Mouse (Mus musculus): Measurements from ENCODE around the gene Cfap97d1. TPM values are rescaled to one million over a fixed set of nuclear protein-coding genes. Genes with fewer than 3 reads are reported as not detected.

Gene Cfap97d1
- polyA plus RNA-seq, 1 experiment = not detected

- 1% methylated on average over 57 of the region's 73 CpGs for WGBS
- H3K4me1 ChIP-seq (ENCODE audit: control insufficient read depth, insufficient read depth, low read length) = no peaks in the 10 kb centered on the region
- peak overlapping the region; percentile 79 for H3K4me3 ChIP-seq (replicated peaks; ENCODE audit: extremely low read depth, low read depth, low read length)
- peak; percentile 68 for DNase-seq
- no peak for TF ChIP-seq POLR2A (IDR thresholded peaks at IDR 0.05; ENCODE audit: borderline replicate concordance, extremely low read depth, low read depth, low read length)
- TF ChIP-seq CTCF (IDR thresholded peaks at IDR 0.05; ENCODE audit: insufficient read depth, low read length) = no peak
Measured at GRCm38 (mm10) chr11:102026694-102027360, 42.7 kb downstream of the Cfap97d1 start.

GRCm38 (mm10) chr11:102027361-102028017 lies 43.4 kb downstream of the Cfap97d1 start:
- TF ChIP-seq CTCF (IDR thresholded peaks at IDR 0.05; ENCODE audit: insufficient read depth, low read length) = no peak
- TF ChIP-seq POLR2A (IDR thresholded peaks at IDR 0.05; ENCODE audit: borderline replicate concordance, extremely low read depth, low read depth, low read length) = no peak
- peak overlapping the region; percentile 48 for H3K4me3 ChIP-seq (replicated peaks; ENCODE audit: extremely low read depth, low read depth, low read length)
- WGBS = 11% methylated on average over 12 of the region's 12 CpGs
- H3K4me1 ChIP-seq (ENCODE audit: control insufficient read depth, insufficient read depth, low read length) = no peaks in the 10 kb centered on the region
- no peak for DNase-seq

GRCm38 (mm10) chr11:102028087-102028816 lies 44.2 kb downstream of the Cfap97d1 start, which contains the start of gene Mpp3:
Mpp3 (minus strand) TSS chr11:102028461.
- 71% methylated on average over 6 of the region's 6 CpGs for WGBS
- no peaks in the 10 kb centered on the region for H3K4me1 ChIP-seq (ENCODE audit: control insufficient read depth, insufficient read depth, low read length)
- DNase-seq = no peak
- H3K4me3 ChIP-seq (replicated peaks; ENCODE audit: extremely low read depth, low read depth, low read length) = no peak within 1 kb of the TSS
- TF ChIP-seq CTCF (IDR thresholded peaks at IDR 0.05; ENCODE audit: insufficient read depth, low read length) (no peak), POLR2A (IDR thresholded peaks at IDR 0.05; ENCODE audit: borderline replicate concordance, extremely low read depth, low read depth, low read length) (no peak)

- 77% methylated on average over 4 of the region's 4 CpGs for WGBS
Measured at GRCm38 (mm10) chr11:102029304-102029703, 45.2 kb downstream of the Cfap97d1 start.

GRCm38 (mm10) chr11:102029966-102030365 lies 45.9 kb downstream of the Cfap97d1 start:
- Histone ChIP-seq H3K4me3 (replicated peaks; ENCODE audit: extremely low read depth, low read depth, low read length) (no peak overlapping the region), H3K4me1 (ENCODE audit: control insufficient read depth, insufficient read depth, low read length) (no peaks in the 10 kb centered on the region)
- DNase-seq = no peak
- WGBS = 40% methylated on average over 7 of the region's 7 CpGs
- TF ChIP-seq POLR2A (IDR thresholded peaks at IDR 0.05; ENCODE audit: borderline replicate concordance, extremely low read depth, low read depth, low read length) = no peak
- no peak for TF ChIP-seq CTCF (IDR thresholded peaks at IDR 0.05; ENCODE audit: insufficient read depth, low read length)

More at GRCm38 (mm10) chr11:102029304-102029703, 45.2 kb downstream of the Cfap97d1 start:
- no peaks in the 10 kb centered on the region for H3K4me1 ChIP-seq (ENCODE audit: control insufficient read depth, insufficient read depth, low read length)
- no peak overlapping the region for H3K4me3 ChIP-seq (replicated peaks; ENCODE audit: extremely low read depth, low read depth, low read length)
- TF ChIP-seq POLR2A (IDR thresholded peaks at IDR 0.05; ENCODE audit: borderline replicate concordance, extremely low read depth, low read depth, low read length) (no peak), CTCF (IDR thresholded peaks at IDR 0.05; ENCODE audit: insufficient read depth, low read length) (no peak)
- no peak for DNase-seq

- 52% methylated on average over 7 of the region's 7 CpGs for WGBS
- no peak for TF ChIP-seq CTCF (IDR thresholded peaks at IDR 0.05; ENCODE audit: insufficient read depth, low read length)
- Histone ChIP-seq H3K4me3 (replicated peaks; ENCODE audit: extremely low read depth, low read depth, low read length) (no peak overlapping the region), H3K4me1 (ENCODE audit: control insufficient read depth, insufficient read depth, low read length) (no peaks in the 10 kb centered on the region)
- DNase-seq = no peak
Measured at GRCm38 (mm10) chr11:102031149-102031548, 47.1 kb downstream of the Cfap97d1 start.

GRCm38 (mm10) chr11:102033055-102033591 lies 49.0 kb downstream of the Cfap97d1 start:
- Histone ChIP-seq H3K4me1 (ENCODE audit: control insufficient read depth, insufficient read depth, low read length) (no peaks in the 10 kb centered on the region), H3K4me3 (replicated peaks; ENCODE audit: extremely low read depth, low read depth, low read length) (no peak overlapping the region)
- no peak for DNase-seq
- WGBS = 89% methylated on average over 12 of the region's 12 CpGs
- TF ChIP-seq CTCF (IDR thresholded peaks at IDR 0.05; ENCODE audit: insufficient read depth, low read length) (no peak), POLR2A (IDR thresholded peaks at IDR 0.05; ENCODE audit: borderline replicate concordance, extremely low read depth, low read depth, low read length) (no peak)

- DNase-seq = no peak
- Histone ChIP-seq H3K4me3 (replicated peaks; ENCODE audit: extremely low read depth, low read depth, low read length) (no peak overlapping the region), H3K4me1 (ENCODE audit: control insufficient read depth, insufficient read depth, low read length) (no peaks in the 10 kb centered on the region)
- 72% methylated on average over 8 of the region's 8 CpGs for WGBS
- TF ChIP-seq POLR2A (IDR thresholded peaks at IDR 0.05; ENCODE audit: borderline replicate concordance, extremely low read depth, low read depth, low read length) (no peak), CTCF (IDR thresholded peaks at IDR 0.05; ENCODE audit: insufficient read depth, low read length) (no peak)
Measured at GRCm38 (mm10) chr11:102034887-102035286, 50.8 kb downstream of the Cfap97d1 start.

GRCm38 (mm10) chr11:102035456-102035960 lies 51.4 kb downstream of the Cfap97d1 start:
- Histone ChIP-seq H3K4me1 (ENCODE audit: control insufficient read depth, insufficient read depth, low read length) (no peaks in the 10 kb centered on the region), H3K4me3 (replicated peaks; ENCODE audit: extremely low read depth, low read depth, low read length) (no peak overlapping the region)
- DNase-seq = no peak
- TF ChIP-seq CTCF (IDR thresholded peaks at IDR 0.05; ENCODE audit: insufficient read depth, low read length) (no peak), POLR2A (IDR thresholded peaks at IDR 0.05; ENCODE audit: borderline replicate concordance, extremely low read depth, low read depth, low read length) (no peak)
- WGBS = 73% methylated on average over 5 of the region's 5 CpGs

Data from lung, adult 2 months (tissue).